Mouse (Mus musculus) CH12.LX (cell line): ENCODE data around the gene Rrm2. TPM values are rescaled to one million over a fixed set of nuclear protein-coding genes. Genes with fewer than 3 reads are reported as not detected.

ENCODE experiments used
- DNase-seq: peaks from one replicate; pipeline ENCODE4 v3.0.0-alpha.2; 2013; ENCODE audit errors: extremely low read depth
- H3K27ac ChIP-seq: 2 replicates; pipeline ENCODE4 v1.5.1; 2012; ENCODE audit warnings: low read depth, mild to moderate bottlenecking, control low read depth, moderate library complexity; ENCODE audit not compliant: insufficient read depth
- H3K27me3 ChIP-seq: replicated peaks from 2 replicates; pipeline ENCODE3; 2012; ENCODE audit warnings: inconsistent platforms
- H3K36me3 ChIP-seq, 2 experiments: replicated peaks in 1 of 2; 2 replicates each; pipeline versions ENCODE3 to v1.6.1; 2012; ENCODE audit warnings: inconsistent platforms in 1 of 2, low read length in 1 of 2, mild to moderate bottlenecking in 1 of 2, mixed read lengths in 1 of 2, moderate library complexity in 1 of 2; ENCODE audit not compliant: control insufficient read depth in 1 of 2, insufficient read depth in 1 of 2
- H3K4me1 ChIP-seq, 2 experiments: 2 replicates each; pipeline ENCODE4 v1.6.1; 2012; ENCODE audit warnings: inconsistent platforms in 1 of 2, moderate library complexity in 1 of 2; ENCODE audit not compliant: insufficient read depth in 2 of 2, control insufficient read depth in 1 of 2
- H3K4me2 ChIP-seq: 2 replicates; pipeline ENCODE4 v1.6.1; 2012; ENCODE audit warnings: low read depth, mild to moderate bottlenecking, control low read depth; ENCODE audit not compliant: poor library complexity, insufficient read depth, severe bottlenecking
- H3K4me3 ChIP-seq, 3 experiments: fragments of 150-350 bp in 1 of 3; sonication (generic) in 1 of 3; replicated peaks in 1 of 3; 2 replicates each; pipeline versions ENCODE3 to v1.5.1; 2011 to 2012; ENCODE audit warnings: low read depth in 2 of 3, low read length in 2 of 3, mild to moderate bottlenecking in 2 of 3, moderate library complexity in 2 of 3, control low read depth in 1 of 3, improper control_type of control experiment in 1 of 3, inconsistent platforms in 1 of 3, mixed read lengths in 1 of 3; ENCODE audit not compliant: poor library complexity in 1 of 3
- H3K79me2 ChIP-seq: replicated peaks from 2 replicates; pipeline ENCODE4 v1.6.1; 2012; ENCODE audit warnings: mild to moderate bottlenecking, moderate library complexity; ENCODE audit not compliant: control insufficient read depth, poor library complexity, insufficient read depth, severe bottlenecking; ENCODE audit errors: extremely low read depth
- H3K9ac ChIP-seq: 2 replicates; pipeline ENCODE4 v1.6.1; 2012; ENCODE audit warnings: low read depth, mild to moderate bottlenecking, control low read depth, moderate library complexity; ENCODE audit not compliant: insufficient read depth
- H3K9me3 ChIP-seq: replicated peaks from 2 replicates; pipeline ENCODE3; 2012; ENCODE audit warnings: low read length, inconsistent platforms, mixed read lengths
- BHLHE40 ChIP-seq: IDR thresholded peaks from 2 replicates; pipeline ENCODE4 v1.6.1; 2011; ENCODE audit warnings: mild to moderate bottlenecking, low read depth, low read length, improper control_type of control experiment
- CHD2 ChIP-seq: IDR thresholded peaks from 2 replicates; pipeline ENCODE4 v1.6.1; 2011; ENCODE audit warnings: low read length, improper control_type of control experiment
- CTCF ChIP-seq, 2 experiments: IDR thresholded peaks in 1 of 2; conservative IDR thresholded peaks in 1 of 2; 2 replicates each; pipeline ENCODE4 v1.5.1; 2011 to 2012; ENCODE audit warnings: low read depth in 2 of 2, low read length in 2 of 2, improper control_type of control experiment in 1 of 2, inconsistent platforms in 1 of 2, mild to moderate bottlenecking in 1 of 2, moderate library complexity in 1 of 2
- E2F4 ChIP-seq: IDR thresholded peaks from 2 replicates; pipeline ENCODE4 v1.6.1; 2011; ENCODE audit warnings: low read depth, low read length, improper control_type of control experiment; ENCODE audit not compliant: insufficient replicate concordance
- ELF1 ChIP-seq: IDR thresholded peaks from 2 replicates; pipeline ENCODE4 v1.6.1; 2014; ENCODE audit warnings: low read depth, mild to moderate bottlenecking, inconsistent platforms, low read length, improper control_type of control experiment
- EP300 ChIP-seq: IDR thresholded peaks from 2 replicates; pipeline ENCODE4 v1.6.1; 2011; ENCODE audit warnings: low read length, improper control_type of control experiment
- ETS1 ChIP-seq: conservative IDR thresholded peaks from 2 replicates; pipeline ENCODE4 v1.6.1; 2012; ENCODE audit warnings: low read depth, mild to moderate bottlenecking, inconsistent platforms, low read length, improper control_type of control experiment, moderate library complexity
- HCFC1 ChIP-seq: IDR thresholded peaks from 2 replicates; pipeline ENCODE4 v1.6.1; 2012; ENCODE audit warnings: low read depth, mild to moderate bottlenecking, inconsistent platforms, low read length, improper control_type of control experiment
- JUN ChIP-seq: IDR thresholded peaks from 2 replicates; pipeline ENCODE4 v1.6.1; 2011; ENCODE audit warnings: low read depth, mild to moderate bottlenecking, low read length, improper control_type of control experiment, moderate library complexity; ENCODE audit not compliant: insufficient read depth
- JUND ChIP-seq: conservative IDR thresholded peaks from 2 replicates; pipeline ENCODE4 v1.6.1; 2011; ENCODE audit warnings: low read depth, low read length, improper control_type of control experiment
- KAT2A ChIP-seq: IDR thresholded peaks from 2 replicates; pipeline ENCODE4 v1.6.1; 2012; ENCODE audit warnings: low read length, improper control_type of control experiment, inconsistent platforms; ENCODE audit not compliant: insufficient replicate concordance
- MAFK ChIP-seq: IDR thresholded peaks from 2 replicates; pipeline ENCODE4 v1.6.1; 2011; ENCODE audit warnings: low read length, improper control_type of control experiment; ENCODE audit not compliant: insufficient replicate concordance
- MAX ChIP-seq: IDR thresholded peaks from 2 replicates; pipeline ENCODE4 v1.6.1; 2011; ENCODE audit warnings: low read length, improper control_type of control experiment
- MAZ ChIP-seq: IDR thresholded peaks from 2 replicates; pipeline ENCODE4 v1.6.1; 2012; ENCODE audit warnings: low read depth, mild to moderate bottlenecking, inconsistent platforms, low read length, improper control_type of control experiment, moderate library complexity
- MEF2A ChIP-seq: IDR thresholded peaks from 2 replicates; pipeline ENCODE4 v1.6.1; 2014; ENCODE audit warnings: low read depth, mild to moderate bottlenecking, inconsistent platforms, low read length, improper control_type of control experiment, borderline replicate concordance
- MXI1 ChIP-seq: IDR thresholded peaks from 2 replicates; pipeline ENCODE4 v1.6.1; 2011; ENCODE audit warnings: mild to moderate bottlenecking, low read depth, low read length, improper control_type of control experiment
- MYC ChIP-seq: IDR thresholded peaks from 2 replicates; pipeline ENCODE4 v1.6.1; 2011; ENCODE audit warnings: low read depth, mild to moderate bottlenecking, improper control_type of control experiment, low read length
- NELFE ChIP-seq: IDR thresholded peaks from 2 replicates; pipeline ENCODE4 v1.6.1; 2011; ENCODE audit warnings: low read depth, low read length, improper control_type of control experiment
- NRF1 ChIP-seq: IDR thresholded peaks from 2 replicates; pipeline ENCODE4 v1.6.1; 2014; ENCODE audit warnings: low read depth, mild to moderate bottlenecking, inconsistent platforms, low read length, improper control_type of control experiment, moderate library complexity
- PAX5 ChIP-seq: IDR thresholded peaks from 2 replicates; pipeline ENCODE4 v1.6.1; 2012; ENCODE audit warnings: low read length, inconsistent platforms, mixed read lengths
- POLR2A ChIP-seq: IDR thresholded peaks from 2 replicates; pipeline ENCODE4 v1.6.1; 2011; ENCODE audit warnings: low read depth, mild to moderate bottlenecking, improper control_type of control experiment, low read length
- POLR2AphosphoS2 ChIP-seq: IDR thresholded peaks from 2 replicates; pipeline ENCODE4 v1.6.1; 2011; ENCODE audit warnings: low read depth, low read length, improper control_type of control experiment
- RAD21 ChIP-seq: IDR thresholded peaks from 2 replicates; pipeline ENCODE4 v1.6.1; 2011; ENCODE audit warnings: low read depth, mild to moderate bottlenecking, low read length, improper control_type of control experiment, moderate library complexity
- SIN3A ChIP-seq: IDR thresholded peaks from 2 replicates; pipeline ENCODE4 v1.6.1; 2012; ENCODE audit warnings: low read length, improper control_type of control experiment, inconsistent platforms
- SMC3 ChIP-seq: IDR thresholded peaks from 2 replicates; pipeline ENCODE4 v1.6.1; 2011; ENCODE audit warnings: low read depth, low read length, improper control_type of control experiment
- TBP ChIP-seq: conservative IDR thresholded peaks from 2 replicates; pipeline ENCODE4 v1.6.1; 2011; ENCODE audit warnings: low read depth, low read length, improper control_type of control experiment
- TCF12 ChIP-seq: IDR thresholded peaks from 2 replicates; pipeline ENCODE4 v1.6.1; 2014; ENCODE audit warnings: low read depth, mild to moderate bottlenecking, inconsistent platforms, low read length, improper control_type of control experiment
- UBTF ChIP-seq: IDR thresholded peaks from 2 replicates; pipeline ENCODE4 v1.6.1; 2012; ENCODE audit warnings: low read depth, mild to moderate bottlenecking, inconsistent platforms, low read length, improper control_type of control experiment, moderate library complexity
- USF1 ChIP-seq: IDR thresholded peaks from 2 replicates; pipeline ENCODE4 v1.6.1; 2014; ENCODE audit warnings: low read depth, mild to moderate bottlenecking, inconsistent platforms, low read length, improper control_type of control experiment
- ZC3H11A ChIP-seq: IDR thresholded peaks from 2 replicates; pipeline ENCODE4 v1.6.1; 2012; ENCODE audit warnings: low read depth, mild to moderate bottlenecking, inconsistent platforms, low read length, improper control_type of control experiment
- ZKSCAN1 ChIP-seq: IDR thresholded peaks from 2 replicates; pipeline ENCODE4 v1.6.1; 2012; ENCODE audit warnings: low read depth, inconsistent platforms, low read length, improper control_type of control experiment, borderline replicate concordance
- ZMIZ1 ChIP-seq: IDR thresholded peaks from 2 replicates; pipeline ENCODE4 v1.6.1; 2012; ENCODE audit warnings: low read depth, mild to moderate bottlenecking, inconsistent platforms, low read length, improper control_type of control experiment
- ZNF384 ChIP-seq: IDR thresholded peaks from 2 replicates; pipeline ENCODE4 v1.6.1; 2012; ENCODE audit warnings: low read depth, low read length, improper control_type of control experiment, inconsistent platforms
- dilution Hi-C: fragments of 300-500 bp; cut with MboI; formaldehyde crosslinking; loops from 2 replicates; pipeline ENCODE4 v1.14.3; 2020; ENCODE audit warnings: low sequenced_read_pairs; ENCODE audit not compliant: extremely low pct_unique_long_range_greater_than_20kb, extremely low pct_ligation_motif_present
- in situ Hi-C: fragments of 300-500 bp; cut with MboI; formaldehyde crosslinking; loops from 3 replicates; pipeline ENCODE4 v1.14.3; 2019; ENCODE audit warnings: low sequenced_read_pairs, low pct_ligation_motif_present, low pct_unique_long_range_greater_than_20kb, mixed read lengths
- polyA plus RNA-seq: library from polyadenylated mRNA; unstranded; fragments of >175 nt; gene quantifications from 2 replicates; pipeline ENCODE4 v1.2.1, GENCODE M21; 2012; ENCODE audit warnings: low read depth; ENCODE audit not compliant: insufficient read length
- total RNA-seq, 2 experiments: library from RNA; depleted of rRNA; stranded (reverse); fragments of 300-350 nt in 1 of 2; fragments of >200 nt in 1 of 2; gene quantifications; 2 replicates each; pipeline ENCODE4 v1.2.3; 2012 to 2014

Gene Rrm2
- total RNA-seq (2012; rRNA removed) (89.0 and 138 TPM in 2 replicates), total RNA-seq (2014; rRNA removed) (180 and 187 TPM in 2 replicates), polyA plus RNA-seq (202 and 214 TPM in 2 replicates)

DNA sequence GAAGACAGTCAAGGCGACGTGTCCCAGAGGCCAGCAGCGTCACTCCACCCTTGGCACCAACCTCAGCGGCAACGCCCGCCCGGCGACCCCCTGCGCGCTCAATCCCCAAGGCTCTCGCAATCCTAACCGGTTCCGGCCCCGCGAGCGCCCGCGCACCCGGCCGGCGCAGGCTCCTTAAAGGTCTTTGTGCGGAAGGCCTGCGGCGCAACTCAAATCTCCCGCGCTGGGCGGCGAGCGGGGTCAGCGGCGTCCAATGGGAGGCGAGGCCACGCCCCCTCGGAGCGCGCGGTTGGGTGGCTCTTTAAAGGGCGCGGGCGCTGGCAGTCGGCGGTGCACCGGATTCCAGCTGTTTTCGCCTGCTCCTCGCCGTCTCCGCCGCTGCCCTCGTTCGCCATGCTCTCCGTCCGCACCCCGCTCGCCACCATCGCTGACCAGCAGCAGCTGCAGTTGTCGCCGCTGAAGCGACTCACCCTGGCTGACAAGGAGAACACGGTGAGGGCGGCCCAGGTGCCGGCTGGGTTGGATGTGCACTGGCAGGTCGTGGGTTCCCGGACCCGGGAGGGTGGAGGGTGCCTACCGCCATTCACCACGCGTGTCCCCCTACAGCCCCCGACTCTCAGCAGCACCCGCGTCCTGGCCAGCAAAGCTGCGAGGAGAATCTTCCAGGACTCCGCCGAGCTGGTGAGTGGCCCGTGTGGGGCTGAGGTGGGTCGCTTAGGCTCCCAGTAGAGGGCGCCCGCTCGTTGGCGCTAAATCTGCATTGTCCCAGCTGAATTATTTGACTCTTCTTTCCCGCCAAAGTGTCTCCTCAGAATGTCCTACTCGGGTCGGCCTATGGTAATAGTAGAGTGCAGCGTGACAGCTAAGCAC is at the start of gene Rrm2:
Rrm2 (plus strand) TSS at position 288 of the 870 bp plus-strand sequence.
- Histone ChIP-seq H3K36me3 (peaks cover 26 to 47% of the 10 kb centered on the region in 2 experiments), H3K27me3 (no peaks in the 10 kb centered on the region), H3K79me2 (peaks cover 28% of the 10 kb centered on the region), H3K4me2 (peak within 1 kb of the TSS; percentile 77), H3K9me3 (no peaks in the 10 kb centered on the region), H3K27ac (peak within 1 kb of the TSS; percentile 67), H3K9ac (peak within 1 kb of the TSS; percentile 85), H3K4me1 (peaks cover 6 to 47% of the 10 kb centered on the region in 2 experiments), H3K4me3 (peak within 1 kb of the TSS; percentile 72 to 86 (median 77))
- dilution Hi-C loops (no loop called here), in situ Hi-C loops (no loop called here)
- TF ChIP-seq UBTF = peak; percentile 23; the same call in 1 of the 2 replicates
- no peak for TF ChIP-seq MAZ
- no peak for TF ChIP-seq MAFK
- 0 out of 2 replicates have a peak, but pooled peaks have one; percentile 19 for TF ChIP-seq MYC
- TF ChIP-seq ZNF384 = no peak
- peak; percentile 62 for TF ChIP-seq CHD2
- TF ChIP-seq EP300 = no peak
- TF ChIP-seq ZMIZ1 = peak; percentile 96
- no peak for TF ChIP-seq JUND
- peak; percentile 22 for TF ChIP-seq ETS1
- peak; percentile 98 for TF ChIP-seq E2F4
- peak; percentile 53 to 77 for TF ChIP-seq CTCF (conservative IDR thresholded peaks at IDR 0.05 in 1 of 2, IDR thresholded peaks at IDR 0.05 in 1 of 2; ENCODE audit: low read depth in 2 of 2, low read length in 2 of 2)
- peak; percentile 91 for TF ChIP-seq NRF1
- no peak for TF ChIP-seq ZC3H11A
- no peak for TF ChIP-seq JUN
- TF ChIP-seq NELFE = peak; percentile 96
- TF ChIP-seq SMC3 = 0 out of 2 replicates have a peak, but pooled peaks have one; percentile 3
- TF ChIP-seq POLR2AphosphoS2 = peak; percentile 86
- TF ChIP-seq MAX = peak; percentile 58
- no peak for TF ChIP-seq ZKSCAN1
- no peak for TF ChIP-seq PAX5
- peak; percentile 85 for TF ChIP-seq TBP
- TF ChIP-seq BHLHE40 = 0 out of 2 replicates have a peak, but pooled peaks have one; percentile 14
- TF ChIP-seq MEF2A = peak; percentile 57; the same call in 1 of the 2 replicates
- peak; percentile 75; the same call in 1 of the 2 replicates for TF ChIP-seq KAT2A
- peak; percentile 92 for TF ChIP-seq SIN3A
- peak; percentile 93 for TF ChIP-seq POLR2A
- TF ChIP-seq ELF1 = peak; percentile 81
- peak; percentile 58 for TF ChIP-seq HCFC1
- TF ChIP-seq USF1 = 0 out of 2 replicates have a peak, but pooled peaks have one; percentile 6
- peak; percentile 83 for TF ChIP-seq MXI1
- peak; percentile 4 for TF ChIP-seq RAD21
- peak; percentile 88 for TF ChIP-seq TCF12
- DNase-seq = peak; percentile 94
